Mouse (Mus musculus): ENCODE measurements around the gene Pom121. TPM values are rescaled to one million over a fixed set of nuclear protein-coding genes. Genes with fewer than 3 reads are reported as not detected.

Gene Pom121
- polyA plus RNA-seq, 1 experiment, result 50.3 TPM

DNA sequence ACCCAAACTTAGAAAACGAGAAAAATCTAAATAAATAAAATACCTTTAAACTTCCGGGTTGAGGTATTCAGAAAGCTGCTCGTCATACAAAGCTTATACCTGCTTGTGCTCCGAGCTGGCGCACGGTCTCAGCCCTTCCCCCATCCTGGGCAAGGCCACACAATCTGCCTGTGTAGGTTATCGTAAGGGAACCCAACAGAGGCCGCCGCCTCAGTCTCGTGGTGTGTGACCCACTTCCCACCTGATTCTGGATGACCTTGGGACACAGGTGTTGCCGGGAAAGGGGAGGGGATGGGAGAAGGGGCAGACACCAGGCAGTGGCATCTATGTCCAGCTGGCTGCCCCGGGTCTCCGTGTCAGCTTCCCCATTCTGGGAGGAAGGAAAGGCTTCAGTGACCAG is 42.7 kb downstream of the Pom121 start:
- Histone ChIP-seq H3K36me3 (ENCODE audit: control insufficient read depth, insufficient read depth, low read length) (no peaks in the 10 kb centered on the region), H3K4me3 (ENCODE audit: control insufficient read depth, insufficient read depth, low read length) (no peak overlapping the region), H3K27ac (ENCODE audit: control insufficient read depth, insufficient read depth, low read length) (no peak overlapping the region), H3K4me1 (replicated peaks; ENCODE audit: control insufficient read depth, insufficient read depth, low read length) (no peaks in the 10 kb centered on the region), H3K27me3 (ENCODE audit: control insufficient read depth, insufficient read depth, low read length) (no peaks in the 10 kb centered on the region)
- TF ChIP-seq POLR2A (IDR thresholded peaks at IDR 0.05; ENCODE audit: control insufficient read depth, extremely low read depth, insufficient read depth, low read length, poor library complexity) (no peak), CTCF (IDR thresholded peaks at IDR 0.05; ENCODE audit: borderline replicate concordance, control insufficient read depth, extremely low read depth, insufficient read depth, low read length, poor library complexity) (no peak)
- no peak for DNase-seq
- WGBS, result 76% methylated on average over 13 of the region's 13 CpGs

DNA sequence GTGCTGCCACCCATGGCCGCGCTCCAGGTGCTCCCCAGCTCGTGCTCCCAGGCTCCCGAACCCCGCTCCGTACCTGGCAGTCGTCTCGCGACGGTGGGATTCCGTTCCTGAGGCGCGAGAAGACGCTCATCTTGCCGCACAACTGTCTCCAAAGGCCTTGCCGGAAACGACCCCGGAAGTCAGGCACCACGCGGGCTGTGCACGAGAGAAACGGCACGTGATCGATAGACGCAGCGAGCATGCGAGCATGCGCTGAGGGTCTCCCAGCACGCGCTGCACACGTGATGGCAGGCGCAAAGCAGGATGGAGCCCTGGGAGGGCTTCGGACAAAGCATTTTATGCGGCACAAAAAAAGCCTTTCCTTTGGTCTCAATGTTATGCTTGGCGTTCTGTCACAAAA is 44.5 kb downstream of the Pom121 start, which contains the start of gene Fkbp6:
TSS of gene Fkbp6 (minus strand) at position 183 of the 400 bp plus-strand sequence.
- Histone ChIP-seq H3K4me1 (replicated peaks; ENCODE audit: control insufficient read depth, insufficient read depth, low read length) (no peaks in the 10 kb centered on the region), H3K4me3 (ENCODE audit: control insufficient read depth, insufficient read depth, low read length) (no peak within 1 kb of the TSS), H3K27me3 (ENCODE audit: control insufficient read depth, insufficient read depth, low read length) (no peaks in the 10 kb centered on the region), H3K27ac (ENCODE audit: control insufficient read depth, insufficient read depth, low read length) (no peak within 1 kb of the TSS), H3K36me3 (ENCODE audit: control insufficient read depth, insufficient read depth, low read length) (no peaks in the 10 kb centered on the region)
- 93% methylated on average over 35 of the region's 35 CpGs for WGBS
- TF ChIP-seq CTCF (IDR thresholded peaks at IDR 0.05; ENCODE audit: borderline replicate concordance, control insufficient read depth, extremely low read depth, insufficient read depth, low read length, poor library complexity) (no peak), POLR2A (IDR thresholded peaks at IDR 0.05; ENCODE audit: control insufficient read depth, extremely low read depth, insufficient read depth, low read length, poor library complexity) (no peak)
- no peak for DNase-seq

DNA sequence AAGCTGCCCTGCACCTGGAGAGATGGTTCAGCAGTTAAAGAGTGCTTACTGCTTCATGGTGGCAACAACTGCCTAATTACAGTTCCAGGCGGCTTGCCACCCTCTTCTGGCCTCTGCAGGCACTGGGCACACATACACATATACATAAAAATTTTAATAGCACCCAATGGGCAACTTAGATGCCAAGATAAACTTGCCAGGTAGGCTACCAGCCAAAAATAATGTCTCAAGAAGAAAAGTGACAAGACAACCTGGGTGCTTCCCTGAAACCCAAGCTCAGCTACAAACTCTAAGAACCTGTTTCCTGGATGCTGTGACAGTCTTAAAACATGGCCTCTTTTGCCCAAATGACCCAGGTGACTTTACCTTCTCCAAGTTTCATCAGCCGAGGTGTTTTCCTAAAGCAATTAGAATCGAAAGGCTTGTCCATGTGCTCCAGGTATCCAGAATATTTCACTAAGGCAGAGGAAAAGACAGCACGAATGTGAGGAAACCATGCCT is 46.8 kb downstream of the Pom121 start:
- Histone ChIP-seq H3K27me3 (ENCODE audit: control insufficient read depth, insufficient read depth, low read length) (no peaks in the 10 kb centered on the region), H3K4me3 (ENCODE audit: control insufficient read depth, insufficient read depth, low read length) (no peak overlapping the region), H3K27ac (ENCODE audit: control insufficient read depth, insufficient read depth, low read length) (no peak overlapping the region), H3K4me1 (replicated peaks; ENCODE audit: control insufficient read depth, insufficient read depth, low read length) (no peaks in the 10 kb centered on the region), H3K36me3 (ENCODE audit: control insufficient read depth, insufficient read depth, low read length) (no peaks in the 10 kb centered on the region)
- TF ChIP-seq CTCF (IDR thresholded peaks at IDR 0.05; ENCODE audit: borderline replicate concordance, control insufficient read depth, extremely low read depth, insufficient read depth, low read length, poor library complexity) (no peak), POLR2A (IDR thresholded peaks at IDR 0.05; ENCODE audit: control insufficient read depth, extremely low read depth, insufficient read depth, low read length, poor library complexity) (no peak)
- no peak for DNase-seq
- WGBS, result 82% methylated on average over 4 of the region's 4 CpGs

DNA sequence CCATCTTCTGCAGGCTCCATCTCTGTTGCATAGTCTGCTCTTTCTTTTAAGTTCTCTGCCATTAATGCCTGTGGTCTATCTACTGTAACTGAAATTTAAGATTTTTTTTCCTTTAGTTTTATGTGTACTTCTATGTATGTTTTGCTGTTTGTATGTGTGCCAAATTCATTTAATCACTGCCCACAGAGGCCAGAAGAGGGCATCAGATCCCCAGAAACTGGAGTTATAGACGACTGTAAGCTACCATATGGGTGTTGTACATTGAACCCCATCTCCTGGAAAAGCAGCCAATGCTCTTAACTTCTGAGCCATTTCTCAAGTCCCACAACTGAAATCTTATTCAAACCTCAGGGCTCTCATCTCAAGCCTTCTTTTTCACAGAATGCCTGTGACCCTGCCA is 47.9 kb downstream of the Pom121 start:
- Histone ChIP-seq H3K4me1 (replicated peaks; ENCODE audit: control insufficient read depth, insufficient read depth, low read length) (no peaks in the 10 kb centered on the region), H3K4me3 (ENCODE audit: control insufficient read depth, insufficient read depth, low read length) (no peak overlapping the region), H3K27me3 (ENCODE audit: control insufficient read depth, insufficient read depth, low read length) (no peaks in the 10 kb centered on the region), H3K27ac (ENCODE audit: control insufficient read depth, insufficient read depth, low read length) (no peak overlapping the region), H3K36me3 (ENCODE audit: control insufficient read depth, insufficient read depth, low read length) (no peaks in the 10 kb centered on the region)
- TF ChIP-seq POLR2A (IDR thresholded peaks at IDR 0.05; ENCODE audit: control insufficient read depth, extremely low read depth, insufficient read depth, low read length, poor library complexity) (no peak), CTCF (IDR thresholded peaks at IDR 0.05; ENCODE audit: borderline replicate concordance, control insufficient read depth, extremely low read depth, insufficient read depth, low read length, poor library complexity) (no peak)
- WGBS, result 13% methylated on average over 1 of the region's 1 CpGs
- no peak for DNase-seq

DNA sequence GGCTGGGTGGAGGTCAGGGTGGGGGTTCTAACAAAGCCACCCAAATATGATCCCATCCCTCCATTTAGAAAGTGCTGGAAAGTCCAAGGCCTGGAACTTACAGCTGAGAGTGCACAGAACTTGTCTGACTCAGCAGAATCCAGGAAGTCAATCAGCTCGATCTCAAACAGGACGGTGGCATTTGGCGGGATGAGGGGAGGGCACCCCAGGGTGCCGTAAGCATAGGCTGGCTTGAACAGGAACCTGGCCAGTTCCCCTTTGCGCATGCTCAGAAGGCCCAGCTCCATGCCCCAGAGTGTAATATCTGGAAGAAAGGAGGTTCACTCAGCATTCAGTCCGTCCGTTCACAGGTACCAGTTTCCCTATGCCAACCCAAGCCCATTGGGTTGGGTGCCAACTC is 48.4 kb downstream of the Pom121 start:
- TF ChIP-seq CTCF (IDR thresholded peaks at IDR 0.05; ENCODE audit: borderline replicate concordance, control insufficient read depth, extremely low read depth, insufficient read depth, low read length, poor library complexity) (no peak), POLR2A (IDR thresholded peaks at IDR 0.05; ENCODE audit: control insufficient read depth, extremely low read depth, insufficient read depth, low read length, poor library complexity) (no peak)
- Histone ChIP-seq H3K36me3 (ENCODE audit: control insufficient read depth, insufficient read depth, low read length) (no peaks in the 10 kb centered on the region), H3K4me1 (replicated peaks; ENCODE audit: control insufficient read depth, insufficient read depth, low read length) (no peaks in the 10 kb centered on the region), H3K27ac (ENCODE audit: control insufficient read depth, insufficient read depth, low read length) (no peak overlapping the region), H3K27me3 (ENCODE audit: control insufficient read depth, insufficient read depth, low read length) (no peaks in the 10 kb centered on the region), H3K4me3 (ENCODE audit: control insufficient read depth, insufficient read depth, low read length) (no peak overlapping the region)
- WGBS, result 29% methylated on average over 7 of the region's 7 CpGs
- DNase-seq, result no peak

DNA sequence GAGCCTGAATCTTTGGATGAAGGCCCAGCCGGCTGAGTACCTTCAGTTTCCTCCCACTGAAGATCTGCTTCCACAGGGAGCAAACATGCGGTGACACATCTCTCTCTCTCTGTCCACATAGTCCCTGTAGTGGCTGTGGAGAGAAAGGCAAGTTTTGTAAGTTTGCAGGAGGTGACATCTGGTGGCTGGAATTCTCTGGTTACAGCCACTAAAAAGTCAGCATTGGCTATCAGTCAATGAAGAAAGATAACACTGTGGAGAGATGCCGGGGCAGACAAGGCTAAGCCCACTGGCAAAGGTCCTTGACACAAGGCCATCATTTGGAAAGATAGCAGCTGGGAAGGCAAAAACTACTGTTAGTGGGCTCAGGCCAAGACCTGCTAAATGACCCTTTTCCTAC is 56.8 kb downstream of the Pom121 start:
- H3K4me1 ChIP-seq (replicated peaks; ENCODE audit: control insufficient read depth, insufficient read depth, low read length), result no peaks in the 10 kb centered on the region
- H3K36me3 ChIP-seq (ENCODE audit: control insufficient read depth, insufficient read depth, low read length), result no peaks in the 10 kb centered on the region
- H3K27ac ChIP-seq (ENCODE audit: control insufficient read depth, insufficient read depth, low read length), result no peak overlapping the region
- no peak for DNase-seq
- H3K4me3 ChIP-seq (ENCODE audit: control insufficient read depth, insufficient read depth, low read length), result no peak overlapping the region
- TF ChIP-seq POLR2A (IDR thresholded peaks at IDR 0.05; ENCODE audit: control insufficient read depth, extremely low read depth, insufficient read depth, low read length, poor library complexity), result no peak
- no peak for TF ChIP-seq CTCF (IDR thresholded peaks at IDR 0.05; ENCODE audit: borderline replicate concordance, control insufficient read depth, extremely low read depth, insufficient read depth, low read length, poor library complexity)
- WGBS, result 90% methylated on average over 3 of the region's 3 CpGs
- H3K27me3 ChIP-seq (ENCODE audit: control insufficient read depth, insufficient read depth, low read length), result no peaks in the 10 kb centered on the region

DNA sequence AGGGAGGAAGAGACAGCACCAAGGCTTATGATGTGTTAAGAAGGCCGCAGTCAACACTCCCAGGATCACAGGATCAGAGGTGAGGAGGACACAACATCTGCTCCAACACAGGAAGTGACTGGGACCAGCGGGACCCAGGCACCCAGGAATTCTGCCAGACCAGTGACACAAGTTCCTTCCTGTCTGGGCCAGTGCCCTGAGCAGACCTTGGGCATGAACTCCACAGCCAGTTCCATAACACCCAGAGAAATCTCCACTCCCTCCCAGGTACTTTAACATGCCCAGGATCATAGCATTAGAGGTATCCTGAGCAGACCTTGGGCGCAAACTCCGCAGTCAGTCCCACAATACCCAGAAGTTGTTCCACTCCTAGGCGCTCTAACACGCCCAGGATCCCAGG is 63.2 kb downstream of the Pom121 start:
- Histone ChIP-seq H3K4me1 (replicated peaks; ENCODE audit: control insufficient read depth, insufficient read depth, low read length) (no peaks in the 10 kb centered on the region), H3K36me3 (ENCODE audit: control insufficient read depth, insufficient read depth, low read length) (no peaks in the 10 kb centered on the region), H3K27ac (ENCODE audit: control insufficient read depth, insufficient read depth, low read length) (no peak overlapping the region), H3K27me3 (ENCODE audit: control insufficient read depth, insufficient read depth, low read length) (no peaks in the 10 kb centered on the region), H3K4me3 (ENCODE audit: control insufficient read depth, insufficient read depth, low read length) (no peak overlapping the region)
- TF ChIP-seq POLR2A (IDR thresholded peaks at IDR 0.05; ENCODE audit: control insufficient read depth, extremely low read depth, insufficient read depth, low read length, poor library complexity), result no peak
- TF ChIP-seq CTCF (IDR thresholded peaks at IDR 0.05; ENCODE audit: borderline replicate concordance, control insufficient read depth, extremely low read depth, insufficient read depth, low read length, poor library complexity), result no peak
- no peak for DNase-seq
- WGBS, result 92% methylated on average over 6 of the region's 6 CpGs
